Mouse (Mus musculus): Measurements from ENCODE around the gene Uri1. TPM values are rescaled to one million over a fixed set of nuclear protein-coding genes. Genes with fewer than 3 reads are reported as not detected.

Gene Uri1
- polyA plus RNA-seq, 1 experiment from 2014 or later, result 27.5 TPM

DNA sequence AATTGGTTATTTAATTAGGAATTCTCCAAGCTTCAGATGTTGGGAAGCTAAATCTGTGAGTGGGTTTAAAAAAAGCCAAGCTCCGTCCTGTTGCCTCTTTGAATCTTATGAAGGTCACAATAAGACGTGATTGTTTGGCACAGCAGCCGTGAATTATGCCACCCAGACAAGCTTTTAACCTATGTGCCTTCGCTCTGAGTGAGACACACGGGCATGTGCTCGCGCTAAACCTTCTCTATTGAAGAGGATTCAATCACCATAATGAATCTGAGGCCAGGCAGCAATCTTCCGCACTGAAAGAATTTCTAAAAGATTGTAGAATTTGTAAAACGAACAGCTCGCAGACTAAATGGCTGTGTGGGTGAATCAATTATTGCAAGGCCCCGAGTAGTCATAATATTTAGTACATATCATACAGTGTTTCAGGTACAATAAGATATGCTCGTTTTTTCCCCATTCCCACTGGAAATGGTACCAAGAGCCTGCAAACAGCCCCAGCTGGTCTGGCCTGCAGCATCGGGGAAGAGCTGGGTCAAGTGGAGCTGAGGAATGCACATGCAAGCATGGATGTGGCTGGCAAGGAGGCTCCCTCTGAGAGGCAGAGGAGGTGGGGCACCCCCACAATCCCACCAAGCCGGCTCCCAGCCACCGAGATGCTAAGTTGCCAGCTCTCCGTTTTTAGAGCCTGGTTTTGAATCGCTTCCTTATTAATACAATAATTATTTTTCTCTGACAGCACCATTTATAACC is 101.5 kb downstream of the Uri1 start:
- ATAC-seq (ENCODE audit: insufficient read depth, low FRiP score), result no peak

DNA sequence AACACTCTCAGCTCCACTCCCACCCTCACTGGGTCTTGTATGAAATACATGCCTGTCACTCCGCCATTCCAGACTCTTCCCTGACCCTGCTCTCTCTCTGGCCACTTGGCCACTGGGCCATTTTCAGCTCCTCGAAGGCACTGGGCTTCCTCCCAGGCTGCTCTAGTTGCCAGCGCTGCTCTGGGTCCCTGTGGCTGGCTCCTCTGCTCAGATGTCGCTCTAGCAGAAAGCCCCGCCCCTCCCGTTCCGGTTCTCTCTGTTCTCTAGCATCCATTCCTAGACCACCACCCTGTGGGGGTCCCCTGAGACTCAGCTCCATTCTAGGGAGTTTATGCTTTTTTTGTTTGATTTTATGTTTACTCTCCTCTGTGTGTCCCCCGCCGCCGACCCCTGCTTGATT is 104.4 kb downstream of the Uri1 start:
- Histone ChIP-seq H3K9me3 (replicated peaks; ENCODE audit: control insufficient read depth, low read length) (no peaks in the 10 kb centered on the region), H3K27ac (ENCODE audit: low read length) (no peak overlapping the region)
- WGBS, result 43% methylated on average over 10 of the region's 10 CpGs

More for the DNA sequence above, 101.5 kb downstream of the Uri1 start:
- Histone ChIP-seq H3K27me3 (ENCODE audit: control insufficient read depth, insufficient read depth, low read length) (no peaks in the 10 kb centered on the region), H3K4me3 (replicated peaks; ENCODE audit: low read length) (no peak overlapping the region), H3K4me1 (ENCODE audit: control insufficient read depth, insufficient read depth, low read length) (no peaks in the 10 kb centered on the region), H3K9me3 (replicated peaks; ENCODE audit: control insufficient read depth, low read length) (no peaks in the 10 kb centered on the region), H3K27ac (ENCODE audit: low read length) (no peak overlapping the region), H3K4me2 (ENCODE audit: low read depth, low read length) (no peak overlapping the region), H3K9ac (ENCODE audit: low read length) (no peak overlapping the region), H3K36me3 (ENCODE audit: control insufficient read depth, insufficient read depth, low read length) (no peaks in the 10 kb centered on the region)
- WGBS, result 64% methylated on average over 17 of the region's 17 CpGs

DNA sequence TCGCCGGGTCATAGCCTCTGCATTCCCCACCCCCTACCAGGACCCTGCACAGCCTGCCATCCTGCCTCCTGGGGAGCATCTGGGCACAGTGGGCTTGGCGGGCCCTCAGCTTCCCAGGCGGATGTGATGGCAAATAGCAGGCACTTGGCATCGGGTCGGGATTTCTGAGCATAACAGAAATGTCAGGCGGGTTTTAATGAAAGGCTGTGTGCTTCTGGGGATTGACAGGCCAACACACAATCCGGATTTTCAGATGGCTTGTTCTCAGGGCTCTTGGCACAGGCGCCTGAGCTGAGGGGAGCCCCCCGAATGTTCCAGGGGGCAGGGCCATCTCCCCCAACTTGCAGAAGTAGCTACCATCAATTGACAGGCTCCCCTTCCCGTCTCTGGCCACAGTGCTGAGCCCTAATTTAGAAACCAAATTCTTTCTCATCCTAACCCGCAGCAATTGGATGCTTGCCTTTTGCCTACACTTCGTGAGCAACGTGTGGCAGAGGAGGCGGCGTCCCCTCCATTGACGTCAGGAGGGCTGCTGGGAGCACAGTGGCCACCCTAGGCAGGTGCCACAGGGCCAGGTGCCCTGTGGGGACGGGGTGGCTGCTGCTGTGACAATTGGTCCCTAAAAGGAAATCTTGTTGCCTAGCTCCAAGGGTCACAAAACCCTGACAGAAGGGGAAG is 106.5 kb downstream of the Uri1 start:
- ATAC-seq (ENCODE audit: insufficient read depth, low FRiP score), result no peak
- 65% methylated on average over 18 of the region's 18 CpGs for WGBS

More for the DNA sequence above, 104.4 kb downstream of the Uri1 start:
- H3K4me1 ChIP-seq (ENCODE audit: control insufficient read depth, insufficient read depth, low read length), result no peaks in the 10 kb centered on the region
- no peak overlapping the region for H3K9ac ChIP-seq (ENCODE audit: low read length)
- H3K4me2 ChIP-seq (ENCODE audit: low read depth, low read length), result no peak overlapping the region
- H3K36me3 ChIP-seq (ENCODE audit: control insufficient read depth, insufficient read depth, low read length), result no peaks in the 10 kb centered on the region
- no peak overlapping the region for H3K4me3 ChIP-seq (replicated peaks; ENCODE audit: low read length)
- no peak for ATAC-seq (ENCODE audit: insufficient read depth, low FRiP score)
- H3K27me3 ChIP-seq (ENCODE audit: control insufficient read depth, insufficient read depth, low read length), result no peaks in the 10 kb centered on the region

DNA sequence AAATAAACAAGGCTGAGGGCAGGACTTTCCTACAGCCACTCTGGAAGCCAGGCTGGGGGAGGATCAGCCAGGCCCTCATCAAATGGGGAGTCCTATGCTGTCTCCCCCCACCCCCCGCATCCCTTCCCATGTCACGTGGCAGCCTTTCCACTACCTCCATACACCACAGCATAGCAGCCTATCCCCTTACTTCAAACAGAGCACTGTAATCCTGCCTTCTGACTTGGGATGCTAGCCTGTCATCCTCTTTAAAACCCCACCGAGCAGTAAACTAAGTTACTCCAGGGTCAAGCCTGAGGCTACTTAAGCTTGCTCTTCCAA is 111.6 kb downstream of the Uri1 start:
- 0 out of 2 replicates have a peak, but pooled peaks cover 5% of the 10 kb centered on the region for H3K4me1 ChIP-seq (ENCODE audit: control insufficient read depth, insufficient read depth, low read length)
- no peaks in the 10 kb centered on the region for H3K9me3 ChIP-seq (replicated peaks; ENCODE audit: control insufficient read depth, low read length)
- no peak overlapping the region for H3K4me3 ChIP-seq (replicated peaks; ENCODE audit: low read length)
- ATAC-seq (ENCODE audit: insufficient read depth, low FRiP score), result peak; percentile 68; the same call in 1 of the 2 replicates
- no peaks in the 10 kb centered on the region for H3K36me3 ChIP-seq (ENCODE audit: control insufficient read depth, insufficient read depth, low read length)
- H3K27me3 ChIP-seq (ENCODE audit: control insufficient read depth, insufficient read depth, low read length), result no peaks in the 10 kb centered on the region
- no peak overlapping the region for H3K9ac ChIP-seq (ENCODE audit: low read length)
- 23% methylated on average over 3 of the region's 3 CpGs for WGBS
- peak overlapping the region; percentile 3 for H3K27ac ChIP-seq (ENCODE audit: low read length)
- H3K4me2 ChIP-seq (ENCODE audit: low read depth, low read length), result no peak overlapping the region

More for the DNA sequence above, 106.5 kb downstream of the Uri1 start:
- no peak overlapping the region for H3K4me3 ChIP-seq (replicated peaks; ENCODE audit: low read length)
- no peaks in the 10 kb centered on the region for H3K27me3 ChIP-seq (ENCODE audit: control insufficient read depth, insufficient read depth, low read length)
- H3K4me1 ChIP-seq (ENCODE audit: control insufficient read depth, insufficient read depth, low read length), result 0 out of 2 replicates have a peak, but pooled peaks cover 1% of the 10 kb centered on the region
- H3K36me3 ChIP-seq (ENCODE audit: control insufficient read depth, insufficient read depth, low read length), result no peaks in the 10 kb centered on the region
- H3K4me2 ChIP-seq (ENCODE audit: low read depth, low read length), result no peak overlapping the region
- no peak overlapping the region for H3K9ac ChIP-seq (ENCODE audit: low read length)
- H3K9me3 ChIP-seq (replicated peaks; ENCODE audit: control insufficient read depth, low read length), result no peaks in the 10 kb centered on the region
- no peak overlapping the region for H3K27ac ChIP-seq (ENCODE audit: low read length)

DNA sequence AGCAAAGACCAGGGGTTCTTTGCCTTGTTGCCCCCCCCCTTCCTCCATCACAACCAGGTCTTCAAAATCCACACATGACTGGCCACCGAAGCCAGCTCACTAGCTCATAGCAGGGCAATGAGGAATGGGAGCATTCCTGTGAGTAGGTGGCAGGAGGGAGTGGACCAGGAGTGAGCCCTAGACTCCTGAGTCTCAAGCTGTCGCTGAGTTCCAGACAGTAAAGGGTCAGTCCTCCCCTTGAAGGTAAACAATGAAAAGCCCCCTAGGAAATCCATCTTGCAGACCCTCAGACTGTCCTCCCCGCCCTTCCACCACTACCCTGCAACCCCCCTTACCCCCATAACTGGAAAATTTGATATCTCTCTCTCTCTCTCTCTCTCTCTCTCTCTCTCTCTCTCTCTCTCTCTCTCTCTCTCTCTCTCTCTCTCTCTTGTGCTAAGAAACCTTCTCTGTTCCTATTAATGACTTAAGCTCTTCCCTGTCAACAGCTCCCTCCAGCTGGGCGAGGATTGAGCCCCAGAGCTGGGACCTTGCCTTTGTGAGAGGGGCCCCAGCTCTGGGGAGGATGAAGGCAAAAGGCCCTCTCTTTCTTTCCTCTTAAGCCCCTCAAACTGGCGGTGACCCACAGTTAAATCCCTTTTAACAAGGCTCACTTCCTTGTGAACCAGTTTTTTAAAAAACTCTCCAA is 112.1 kb downstream of the Uri1 start:
- Histone ChIP-seq H3K9ac (ENCODE audit: low read length) (no peak overlapping the region), H3K36me3 (ENCODE audit: control insufficient read depth, insufficient read depth, low read length) (no peaks in the 10 kb centered on the region), H3K4me3 (replicated peaks; ENCODE audit: low read length) (no peak overlapping the region), H3K27me3 (ENCODE audit: control insufficient read depth, insufficient read depth, low read length) (no peaks in the 10 kb centered on the region), H3K4me1 (ENCODE audit: control insufficient read depth, insufficient read depth, low read length) (0 out of 2 replicates have a peak, but pooled peaks cover 5% of the 10 kb centered on the region), H3K27ac (ENCODE audit: low read length) (peak overlapping the region; percentile 3), H3K9me3 (replicated peaks; ENCODE audit: control insufficient read depth, low read length) (no peaks in the 10 kb centered on the region), H3K4me2 (ENCODE audit: low read depth, low read length) (no peak overlapping the region)
- ATAC-seq (ENCODE audit: insufficient read depth, low FRiP score), result peak; percentile 31; the same call in 1 of the 2 replicates
- WGBS, result 30% methylated on average over 5 of the region's 5 CpGs

DNA sequence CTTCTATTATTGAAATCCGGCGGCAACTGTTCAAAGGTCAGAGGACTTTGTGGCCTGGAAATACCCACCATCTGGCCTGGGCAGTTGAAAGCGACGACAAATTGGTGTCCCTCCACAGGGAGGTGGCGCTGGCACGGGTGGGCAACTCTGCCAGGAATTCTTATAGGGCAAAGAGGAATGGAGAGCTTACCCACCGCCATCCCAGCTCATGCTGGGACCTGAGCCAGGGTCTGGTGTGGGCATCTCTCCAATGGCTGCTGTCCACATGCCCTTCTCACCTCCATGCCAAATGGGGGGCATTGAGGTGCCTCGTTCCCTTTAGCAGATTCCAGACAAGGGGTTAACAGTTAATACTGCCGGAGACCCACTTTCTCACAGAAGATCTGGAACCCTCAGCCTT is 113.2 kb downstream of the Uri1 start:
- no peak overlapping the region for H3K4me2 ChIP-seq (ENCODE audit: low read depth, low read length)
- no peaks in the 10 kb centered on the region for H3K27me3 ChIP-seq (ENCODE audit: control insufficient read depth, insufficient read depth, low read length)
- no peak overlapping the region for H3K9ac ChIP-seq (ENCODE audit: low read length)
- no peaks in the 10 kb centered on the region for H3K36me3 ChIP-seq (ENCODE audit: control insufficient read depth, insufficient read depth, low read length)
- H3K9me3 ChIP-seq (replicated peaks; ENCODE audit: control insufficient read depth, low read length), result no peaks in the 10 kb centered on the region
- H3K27ac ChIP-seq (ENCODE audit: low read length), result no peak overlapping the region
- no peak for ATAC-seq (ENCODE audit: insufficient read depth, low FRiP score)
- whole genome bisulfite sequencing, result 83% methylated on average over 9 of the region's 9 CpGs
- 0 out of 2 replicates have a peak, but pooled peaks cover 5% of the 10 kb centered on the region for H3K4me1 ChIP-seq (ENCODE audit: control insufficient read depth, insufficient read depth, low read length)
- no peak overlapping the region for H3K4me3 ChIP-seq (replicated peaks; ENCODE audit: low read length)

Other genes starting within 250 kb of the Uri1 start
- gene Zfp536, start 249.9 kb downstream of the Uri1 start, polyA plus RNA-seq (2015; fragmentation: Nextera tagmentation; extraction: Ambion mirVana), result 14.9 and 17.2 TPM in 2 replicates
- 52.9 and 55.2 TPM in 2 replicates for gene Ccne1, start 84.0 kb upstream of the Uri1 start, polyA plus RNA-seq (2015; fragmentation: Nextera tagmentation; extraction: Ambion mirVana)
- gene 1600014C10Rik, start 159.7 kb upstream of the Uri1 start, polyA plus RNA-seq (2015; fragmentation: Nextera tagmentation; extraction: Ambion mirVana), result 15.9 and 17.0 TPM in 2 replicates
- 4.0 and 4.1 TPM in 2 replicates for gene Plekhf1, start 204.5 kb upstream of the Uri1 start, polyA plus RNA-seq (2015; fragmentation: Nextera tagmentation; extraction: Ambion mirVana)
- gene Pop4, start 247.9 kb upstream of the Uri1 start, polyA plus RNA-seq (2015; fragmentation: Nextera tagmentation; extraction: Ambion mirVana), result 41.0 and 47.9 TPM in 2 replicates